Mouse (Mus musculus) G1E (cell line): ENCODE measurements around the gene Cd300ld3.

Experiments used
- CTCF ChIP-seq: IDR thresholded peaks from 2 replicates; pipeline ENCODE4 v1.5.1; 2012; ENCODE audit warnings: low read depth, low read length, inconsistent platforms, mixed read lengths
- GATA1 ChIP-seq: IDR thresholded peaks from 2 replicates; pipeline ENCODE4 v1.6.1; 2012; ENCODE audit warnings: borderline replicate concordance, low read length, inconsistent platforms, mixed read lengths
- GATA2 ChIP-seq: IDR thresholded peaks from 2 replicates; pipeline ENCODE4 v1.6.1; 2012; ENCODE audit warnings: low read depth, low read length, inconsistent platforms, borderline replicate concordance
- POLR2AphosphoS5 ChIP-seq: IDR thresholded peaks from 2 replicates; pipeline ENCODE4 v1.6.1; 2012; ENCODE audit warnings: low read depth, low read length, inconsistent platforms; ENCODE audit not compliant: insufficient replicate concordance
- TAL1 ChIP-seq: conservative IDR thresholded peaks from 2 replicates; pipeline ENCODE4 v1.6.1; 2012; ENCODE audit warnings: low read depth, low read length, inconsistent platforms, mixed read lengths

DNA sequence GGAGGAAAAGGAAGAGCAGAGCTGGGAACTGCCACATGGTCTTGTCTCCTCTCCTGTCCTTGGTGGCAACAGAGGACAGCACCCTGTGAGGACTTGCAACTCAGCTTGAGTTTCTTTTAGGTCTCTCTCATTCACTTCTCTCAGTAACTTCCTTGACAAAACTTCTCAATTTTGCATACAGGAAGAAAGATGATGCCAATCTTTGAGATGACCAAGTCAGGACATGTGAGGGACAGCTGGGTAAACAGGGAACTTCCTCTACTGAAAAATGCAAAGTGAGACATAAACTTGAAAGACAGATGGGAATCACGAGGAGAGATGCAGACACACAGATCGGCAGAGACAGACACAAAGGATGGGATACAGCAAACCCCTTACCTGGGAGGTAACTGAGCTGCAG, at the start of gene Cd300ld3:
- TF ChIP-seq CTCF (no peak), GATA1 (no peak), GATA2 (no peak), POLR2AphosphoS5 (no peak), TAL1 (no peak)
